Mouse (Mus musculus) midbrain, embryonic 12.5 days (tissue): ENCODE results near the gene Cpt1b. TPM values are rescaled to one million over a fixed set of nuclear protein-coding genes. Genes with fewer than 3 reads are reported as not detected.

Experiments used
- ATAC-seq: fragments of 200-750 bp; cut with Nextera tagmentation; 2 replicates; pipeline ENCODE4 v1.8.0; 2017; ENCODE audit warnings: low read depth, moderate TSS enrichment, moderate library complexity; ENCODE audit not compliant: low FRiP score
- H3K27ac ChIP-seq: fragments of 300-500 bp; sonication (generic); replicated peaks from 2 replicates; pipeline ENCODE4 v1.5.1; 2016; ENCODE audit warnings: mild to moderate bottlenecking
- H3K27me3 ChIP-seq: fragments of 300-500 bp; sonication (generic); 2 replicates; pipeline ENCODE4 v1.6.1; 2016; ENCODE audit warnings: mild to moderate bottlenecking
- H3K36me3 ChIP-seq: fragments of 300-500 bp; sonication (generic); 2 replicates; pipeline ENCODE4 v1.6.1; 2016
- H3K4me1 ChIP-seq: fragments of 300-500 bp; sonication (generic); 2 replicates; pipeline ENCODE4 v1.6.1; 2016
- H3K4me2 ChIP-seq: fragments of 300-500 bp; sonication (generic); replicated peaks from 2 replicates; pipeline ENCODE4 v1.6.1; 2016; ENCODE audit warnings: mild to moderate bottlenecking, moderate library complexity
- H3K4me3 ChIP-seq: fragments of 300-500 bp; sonication (generic); 2 replicates; pipeline ENCODE4 v1.5.1; 2016; ENCODE audit warnings: mild to moderate bottlenecking
- H3K9ac ChIP-seq: fragments of 300-500 bp; sonication (generic); replicated peaks from 2 replicates; pipeline ENCODE4 v1.6.1; 2016; ENCODE audit warnings: mild to moderate bottlenecking, moderate library complexity
- H3K9me3 ChIP-seq: fragments of 300-500 bp; sonication (generic); 2 replicates; pipeline ENCODE4 v1.6.1; 2016; ENCODE audit warnings: mild to moderate bottlenecking
- WGBS: fragments of 180-500 bp; shearing (Covaris S2); methylation state at CpG from one replicate; pipeline ENCODE4 v1.1.7; 2016; 5-methylcytosine and 5-hydroxymethylcytosine counted together
- polyA plus RNA-seq: library from polyadenylated mRNA; unstranded; fragments of >200 nt; fragmentation: Nextera tagmentation; extraction: Ambion mirVana; gene quantifications from 2 replicates; pipeline ENCODE4 v1.2.1, GENCODE M21; 2016

Gene Cpt1b
- polyA plus RNA-seq, 1 experiment from 2014 or later: 1.1 TPM

GRCm38 (mm10) chr15:89376957-89377356, 48.7 kb downstream of the Cpt1b start, which contains the start of gene Tymp:
Gene Tymp, minus strand, starts transcription at chr15:89377039.
- no peak within 1 kb of the TSS for H3K9ac ChIP-seq
- peaks cover 58% of the 10 kb centered on the region for H3K27me3 ChIP-seq
- no peak for ATAC-seq
- H3K4me2 ChIP-seq: no peak within 1 kb of the TSS
- H3K4me3 ChIP-seq: no peak within 1 kb of the TSS
- WGBS: 24% methylated on average over 16 of the region's 16 CpGs
- no peak within 1 kb of the TSS for H3K27ac ChIP-seq
- H3K36me3 ChIP-seq: peaks cover 7% of the 10 kb centered on the region
- H3K9me3 ChIP-seq: no peaks in the 10 kb centered on the region
- peaks cover 30% of the 10 kb centered on the region for H3K4me1 ChIP-seq

- H3K4me3 ChIP-seq: no peak overlapping the region
- H3K36me3 ChIP-seq: peaks cover 16% of the 10 kb centered on the region
- H3K4me1 ChIP-seq: peaks cover 30% of the 10 kb centered on the region
- H3K27ac ChIP-seq: no peak overlapping the region
- H3K9me3 ChIP-seq: no peaks in the 10 kb centered on the region
- no peak overlapping the region for H3K9ac ChIP-seq
- ATAC-seq: no peak
- H3K4me2 ChIP-seq: no peak overlapping the region
- peaks cover 56% of the 10 kb centered on the region for H3K27me3 ChIP-seq
- 84% methylated on average over 7 of the region's 7 CpGs for WGBS
Measured at GRCm38 (mm10) chr15:89376040-89376439, 49.6 kb downstream of the Cpt1b start.

GRCm38 (mm10) chr15:89374801-89375534, 50.7 kb downstream of the Cpt1b start:
- Histone ChIP-seq H3K4me3 (0 out of 2 replicates have a peak overlapping the region, but pooled peaks have one; percentile 73), H3K27me3 (peaks cover 49% of the 10 kb centered on the region), H3K4me1 (peaks cover 30% of the 10 kb centered on the region), H3K27ac (no peak overlapping the region), H3K4me2 (no peak overlapping the region), H3K36me3 (peaks cover 27% of the 10 kb centered on the region), H3K9ac (peak overlapping the region; percentile 73), H3K9me3 (no peaks in the 10 kb centered on the region)
- ATAC-seq: no peak
- WGBS: 91% methylated on average over 17 of the region's 17 CpGs

- Histone ChIP-seq H3K36me3 (peaks cover 33% of the 10 kb centered on the region), H3K27me3 (peaks cover 45% of the 10 kb centered on the region), H3K27ac (peak overlapping the region; percentile 90), H3K9ac (peak overlapping the region; percentile 73), H3K4me3 (peak overlapping the region; percentile 73), H3K4me1 (peaks cover 28% of the 10 kb centered on the region), H3K4me2 (peak overlapping the region; percentile 79), H3K9me3 (no peaks in the 10 kb centered on the region)
- no peak; the same call in 1 of the 2 replicates for ATAC-seq
- 54% methylated on average over 9 of the region's 9 CpGs for WGBS
Measured at GRCm38 (mm10) chr15:89374340-89374739, 51.3 kb downstream of the Cpt1b start.

GRCm38 (mm10) chr15:89373762-89374248, 51.9 kb downstream of the Cpt1b start, which contains the start of gene Sco2:
Gene Sco2, minus strand, starts transcription at chr15:89373846.
- Histone ChIP-seq H3K27me3 (peaks cover 40% of the 10 kb centered on the region), H3K36me3 (peaks cover 38% of the 10 kb centered on the region), H3K4me3 (peak within 1 kb of the TSS; percentile 73), H3K4me2 (peak within 1 kb of the TSS; percentile 79), H3K27ac (peak within 1 kb of the TSS; percentile 90), H3K9me3 (no peaks in the 10 kb centered on the region), H3K9ac (peak within 1 kb of the TSS; percentile 73), H3K4me1 (peaks cover 23% of the 10 kb centered on the region)
- WGBS: under 1% methylated on average over 42 of the region's 42 CpGs
- ATAC-seq: peak; percentile 80

GRCm38 (mm10) chr15:89373027-89373761, 52.5 kb downstream of the Cpt1b start:
- Histone ChIP-seq H3K9me3 (no peaks in the 10 kb centered on the region), H3K36me3 (peaks cover 45% of the 10 kb centered on the region), H3K4me2 (peak overlapping the region; percentile 79), H3K4me3 (peak overlapping the region; percentile 73), H3K27ac (peak overlapping the region; percentile 90), H3K9ac (peak overlapping the region; percentile 73), H3K27me3 (peaks cover 34% of the 10 kb centered on the region), H3K4me1 (peaks cover 17% of the 10 kb centered on the region)
- peak; percentile 78 for ATAC-seq
- WGBS: 3% methylated on average over 35 of the region's 35 CpGs

GRCm38 (mm10) chr15:89372536-89372935, 53.1 kb downstream of the Cpt1b start:
- ATAC-seq: no peak
- H3K9ac ChIP-seq: no peak overlapping the region
- no peaks in the 10 kb centered on the region for H3K9me3 ChIP-seq
- H3K36me3 ChIP-seq: peaks cover 51% of the 10 kb centered on the region
- H3K4me2 ChIP-seq: peak overlapping the region; percentile 79
- no peak overlapping the region for H3K4me3 ChIP-seq
- peaks cover 15% of the 10 kb centered on the region for H3K4me1 ChIP-seq
- peak overlapping the region; percentile 31; the same call in 1 of the 2 replicates for H3K27ac ChIP-seq
- 87% methylated on average over 7 of the region's 7 CpGs for WGBS
- H3K27me3 ChIP-seq: peaks cover 27% of the 10 kb centered on the region

- H3K9me3 ChIP-seq: no peaks in the 10 kb centered on the region
- no peak for ATAC-seq
- H3K27ac ChIP-seq: no peak overlapping the region; the same call in 1 of the 2 replicates
- H3K9ac ChIP-seq: no peak overlapping the region
- peaks cover 56% of the 10 kb centered on the region for H3K36me3 ChIP-seq
- WGBS: 90% methylated on average over 13 of the region's 13 CpGs
- peaks cover 15% of the 10 kb centered on the region for H3K4me1 ChIP-seq
- H3K27me3 ChIP-seq: peaks cover 23% of the 10 kb centered on the region
- H3K4me3 ChIP-seq: no peak overlapping the region
- no peak overlapping the region for H3K4me2 ChIP-seq
Measured at GRCm38 (mm10) chr15:89372068-89372467, 53.6 kb downstream of the Cpt1b start.

Other genes starting within 250 kb of the Cpt1b start
- gene Plxnb2, start 245.1 kb downstream of the Cpt1b start, polyA plus RNA-seq: 164 and 170 TPM in 2 replicates
- gene Dennd6b, start 229.4 kb downstream of the Cpt1b start, polyA plus RNA-seq: 53.3 and 58.6 TPM in 2 replicates
- 63.7 and 68.5 TPM in 2 replicates for gene Ppp6r2, start 214.3 kb downstream of the Cpt1b start, polyA plus RNA-seq
- 91.7 and 94.0 TPM in 2 replicates for gene Sbf1, start 110.6 kb downstream of the Cpt1b start, polyA plus RNA-seq
- not detected in 2 replicates for gene Adm2, start 103.1 kb downstream of the Cpt1b start, polyA plus RNA-seq
- gene Miox, start 91.5 kb downstream of the Cpt1b start, polyA plus RNA-seq: not detected in 2 replicates
- gene Lmf2, start 70.2 kb downstream of the Cpt1b start, polyA plus RNA-seq: 44.3 and 48.8 TPM in 2 replicates
- 164 and 170 TPM in 2 replicates for gene Ncaph2, start 70.1 kb downstream of the Cpt1b start, polyA plus RNA-seq
- gene Sco2, start 52.0 kb downstream of the Cpt1b start, polyA plus RNA-seq: 5.8 TPM in 2 replicates
- gene Tymp, start 48.8 kb downstream of the Cpt1b start, polyA plus RNA-seq: 1.4 and 1.9 TPM in 2 replicates
- gene Odf3b, start 46.6 kb downstream of the Cpt1b start, polyA plus RNA-seq: 0.51 and 1.2 TPM in 2 replicates
- not detected in 2 replicates for gene Klhdc7b, start 40.9 kb downstream of the Cpt1b start, polyA plus RNA-seq
- gene Syce3, start 15.4 kb downstream of the Cpt1b start, polyA plus RNA-seq: not detected in 2 replicates
- gene C730034F03Rik, start 3.7 kb upstream of the Cpt1b start, polyA plus RNA-seq: 5.7 and 7.0 TPM in 2 replicates
- gene Gm44502, start 3.8 kb upstream of the Cpt1b start, polyA plus RNA-seq: not detected in 2 replicates
- 67.5 and 68.0 TPM in 2 replicates for gene Chkb, start 4.0 kb upstream of the Cpt1b start, polyA plus RNA-seq
- 54.9 and 58.7 TPM in 2 replicates for gene Mapk8ip2, start 28.1 kb upstream of the Cpt1b start, polyA plus RNA-seq
- gene Arsa, start 51.6 kb upstream of the Cpt1b start, polyA plus RNA-seq: 13.7 and 14.1 TPM in 2 replicates
- 6.9 and 8.0 TPM in 2 replicates for gene Shank3, start 73.8 kb upstream of the Cpt1b start, polyA plus RNA-seq
- gene Acr, start 142.5 kb upstream of the Cpt1b start, polyA plus RNA-seq: 0.74 and 1.3 TPM in 2 replicates
- 70.5 and 77.8 TPM in 2 replicates for gene Rabl2, start 166.1 kb upstream of the Cpt1b start, polyA plus RNA-seq